Mouse (Mus musculus): ENCODE measurements around the gene Cacna2d4.
"Not testable (repeated sequence)": the region's sequence is repeated elsewhere in the genome, so short reads cannot be mapped to it uniquely, and the experiment has no call there.

The Cacna2d4 gene

GRCm38 (mm10) chr6:119236241-119236640 lies at the start of gene Cacna2d4:
Cacna2d4 (plus strand) TSS chr6:119236526.
- no peak for DNase-seq (ENCODE audit: low spot score in 2 of 2)

DNA sequence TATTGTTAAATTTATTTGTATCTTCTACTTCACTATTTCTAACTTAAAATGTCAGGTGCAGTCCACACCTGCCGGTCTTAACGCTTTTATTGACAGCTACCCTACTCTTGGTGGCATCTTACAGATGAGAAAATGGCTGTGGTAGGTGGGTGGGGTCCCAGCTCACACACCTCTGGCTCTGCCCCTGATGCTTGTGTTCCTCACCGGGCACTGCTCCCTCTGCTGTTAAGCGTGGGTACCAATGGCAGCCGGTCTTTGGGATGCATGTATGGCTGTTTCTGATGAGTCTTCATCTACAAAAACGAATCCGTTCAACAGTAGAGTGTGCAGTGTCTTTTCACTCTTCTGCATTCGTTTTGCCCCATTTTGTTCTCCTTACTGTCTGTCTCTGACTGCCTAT lies 49.7 kb upstream of the Cacna2d4 start:
- DNase-seq (ENCODE audit: low spot score in 2 of 2), result no peak

- no peak for DNase-seq (ENCODE audit: low spot score in 2 of 2)
Measured at GRCm38 (mm10) chr6:119187631-119188030, 48.7 kb upstream of the Cacna2d4 start.

- DNase-seq (ENCODE audit: low spot score in 2 of 2), result no peak
Measured at GRCm38 (mm10) chr6:119191478-119191877, 44.8 kb upstream of the Cacna2d4 start.

- DNase-seq (ENCODE audit: low spot score in 2 of 2), result no peak
Measured at GRCm38 (mm10) chr6:119193571-119194154, 42.7 kb upstream of the Cacna2d4 start.

DNA sequence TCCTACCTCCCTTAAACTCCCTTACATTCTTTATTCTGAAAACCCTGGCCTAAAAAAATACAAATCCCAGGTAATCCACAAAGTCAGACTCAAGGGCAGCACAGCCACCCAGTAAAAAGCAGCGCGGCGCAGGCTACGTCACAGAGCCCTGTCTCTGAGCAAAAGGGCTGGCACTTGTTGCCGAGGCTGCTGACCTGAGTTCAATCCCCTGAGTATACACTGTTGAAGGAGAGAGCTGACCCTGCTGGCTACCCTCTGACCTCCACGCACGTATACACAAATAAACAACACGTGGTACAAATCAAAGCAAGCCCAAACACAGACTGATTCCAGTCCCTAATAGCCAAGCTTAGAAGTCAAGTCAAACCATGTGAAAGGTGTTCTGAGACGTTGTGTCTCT lies 42.2 kb upstream of the Cacna2d4 start:
- no peak for DNase-seq (ENCODE audit: low spot score in 2 of 2)

DNA sequence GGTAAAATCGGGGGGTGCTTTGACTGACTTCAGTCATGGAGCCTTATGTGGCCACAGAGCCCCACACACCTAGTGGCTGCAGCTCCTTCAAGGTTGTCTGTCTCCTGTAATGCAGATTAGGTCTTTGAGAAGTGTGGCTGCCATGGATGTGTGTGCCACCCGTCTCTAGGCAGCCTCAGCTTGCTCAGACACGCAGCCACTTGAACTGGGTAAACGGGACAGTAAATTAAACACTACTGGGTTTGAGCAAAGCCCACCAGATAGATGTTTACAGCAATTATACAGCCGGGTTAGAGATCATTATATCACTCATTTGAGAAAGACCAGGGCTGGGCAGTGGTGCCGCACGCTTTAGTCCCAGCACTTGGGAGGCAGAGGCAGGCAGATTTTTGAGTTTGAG lies 41.7 kb upstream of the Cacna2d4 start:
- DNase-seq (ENCODE audit: low spot score in 2 of 2), result no peak

DNA sequence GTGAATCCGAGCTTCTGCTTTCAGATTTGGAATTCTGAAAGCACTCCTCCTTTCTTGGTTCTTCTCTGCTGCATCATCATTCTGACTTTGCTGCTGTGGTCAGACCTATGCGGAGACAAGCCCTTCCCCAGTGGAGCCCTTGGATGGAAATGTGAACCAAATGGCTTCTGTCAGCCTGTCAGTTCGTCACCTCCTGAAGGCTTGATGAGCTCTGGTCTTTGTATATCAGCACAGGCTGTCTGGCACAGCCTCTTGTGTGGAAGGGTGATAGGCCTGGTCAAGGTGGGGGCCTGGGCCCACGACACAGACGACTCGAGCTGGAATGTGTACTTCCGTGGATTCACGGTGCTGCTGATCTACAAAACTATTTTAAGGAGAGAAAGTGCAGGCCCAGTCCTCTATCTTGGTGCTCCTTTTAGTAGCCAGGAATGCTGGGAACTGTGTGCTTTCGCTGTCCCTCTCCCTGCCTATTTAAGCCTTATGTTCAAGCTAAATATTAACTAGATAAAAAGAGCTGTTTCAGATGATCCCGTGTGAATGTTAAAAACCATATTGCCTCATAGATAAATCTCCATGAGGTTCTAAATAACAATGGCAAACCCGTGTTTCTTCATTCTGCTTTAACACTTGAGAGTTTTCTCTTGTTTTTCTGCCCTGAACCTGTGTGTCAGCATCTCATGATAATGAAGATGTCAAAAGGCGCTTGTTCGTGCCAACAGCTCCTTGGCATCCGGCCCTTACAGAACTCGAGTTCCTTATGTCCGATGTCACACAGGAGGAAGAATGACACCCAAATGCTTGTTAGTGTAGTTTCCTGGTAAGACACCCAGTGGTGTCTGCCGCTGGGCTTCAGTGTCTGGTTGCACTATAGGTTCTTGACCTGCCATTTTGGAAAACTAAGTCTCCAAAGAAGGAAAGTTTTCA lies 39.7 kb upstream of the Cacna2d4 start, which contains the start of gene Cacna1c:
Gene Cacna1c, minus strand, starts transcription at position 37 of the 924 bp plus-strand sequence.
- DNase-seq (ENCODE audit: low spot score in 2 of 2), result no peak

GRCm38 (mm10) chr6:119198534-119199273 lies 37.6 kb upstream of the Cacna2d4 start:
- no peak for DNase-seq (ENCODE audit: low spot score in 2 of 2)

- DNase-seq (ENCODE audit: low spot score in 2 of 2), result no peak
Measured at GRCm38 (mm10) chr6:119199274-119199879, 36.9 kb upstream of the Cacna2d4 start.

DNA sequence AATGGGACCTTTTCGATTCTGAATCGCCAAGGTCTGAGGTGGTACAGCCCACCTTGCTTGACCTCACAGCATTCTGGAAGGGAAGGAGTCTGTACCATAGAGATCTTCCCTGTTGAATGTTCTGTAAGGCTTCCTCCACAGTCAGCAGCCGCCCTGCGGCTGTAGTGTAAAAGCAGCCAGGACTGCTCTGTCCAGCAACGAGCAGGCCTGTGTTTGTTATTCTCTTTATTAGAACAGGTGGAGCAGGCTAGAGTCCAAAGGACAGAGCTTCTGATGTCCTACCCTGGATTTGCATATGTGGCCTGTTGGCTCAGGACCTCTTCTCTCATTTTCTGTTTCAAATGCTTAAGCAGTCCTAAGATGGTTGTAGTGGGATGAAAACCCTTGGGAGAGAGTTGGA lies 36.0 kb upstream of the Cacna2d4 start:
- no peak for DNase-seq (ENCODE audit: low spot score in 2 of 2)

- DNase-seq (ENCODE audit: low spot score in 2 of 2), result no peak
Measured at GRCm38 (mm10) chr6:119201575-119201974, 34.8 kb upstream of the Cacna2d4 start.

GRCm38 (mm10) chr6:119204286-119204685 lies 32.0 kb upstream of the Cacna2d4 start:
- DNase-seq (ENCODE audit: low spot score in 2 of 2), result no peak

DNA sequence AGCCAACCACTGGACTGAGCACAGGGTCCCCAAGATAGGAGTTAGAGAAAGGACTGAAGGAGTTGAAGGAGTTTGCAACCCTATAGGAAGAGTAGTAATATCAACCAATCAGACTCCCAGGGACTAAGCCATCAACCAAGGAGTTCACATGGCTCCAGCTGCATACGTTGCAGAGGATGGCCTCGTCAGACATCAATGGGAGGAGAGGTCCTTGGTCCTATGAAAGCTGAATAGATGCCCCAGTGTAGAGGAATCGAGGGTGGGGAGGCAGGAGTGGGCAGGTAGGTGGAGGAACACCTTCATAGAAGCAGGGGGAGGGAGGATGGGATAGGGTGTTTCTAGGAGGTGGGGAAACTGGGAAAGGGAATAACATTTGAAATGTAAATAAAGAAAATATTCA lies 31.4 kb upstream of the Cacna2d4 start:
- DNase-seq (ENCODE audit: low spot score in 2 of 2), result no peak

GRCm38 (mm10) chr6:119206006-119206405 lies 30.3 kb upstream of the Cacna2d4 start:
- not testable (repeated sequence) for DNase-seq (ENCODE audit: low spot score in 2 of 2)

DNA sequence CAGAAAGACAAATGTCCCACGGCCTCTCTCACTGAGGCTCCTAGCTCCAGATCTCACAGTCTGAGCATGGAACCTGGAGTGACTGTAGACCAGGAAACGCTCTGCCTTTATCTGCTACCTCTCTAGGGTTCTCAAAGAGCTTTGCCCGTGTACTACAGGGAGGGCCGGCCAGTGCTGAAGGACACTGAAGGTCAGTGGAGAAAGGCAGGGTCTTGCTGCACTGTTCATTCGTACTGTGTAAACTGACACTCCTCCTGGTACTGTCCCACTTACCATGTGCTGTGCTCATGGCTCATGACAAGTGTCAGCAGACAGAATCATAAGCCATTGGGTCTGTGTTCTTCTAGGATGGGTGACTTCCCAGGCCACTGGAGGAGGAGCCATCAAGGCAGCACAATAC lies 23.0 kb upstream of the Cacna2d4 start:
- no peak for DNase-seq (ENCODE audit: low spot score in 2 of 2)

GRCm38 (mm10) chr6:119214190-119214589 lies 22.1 kb upstream of the Cacna2d4 start:
- DNase-seq (ENCODE audit: low spot score in 2 of 2), result no peak

DNA sequence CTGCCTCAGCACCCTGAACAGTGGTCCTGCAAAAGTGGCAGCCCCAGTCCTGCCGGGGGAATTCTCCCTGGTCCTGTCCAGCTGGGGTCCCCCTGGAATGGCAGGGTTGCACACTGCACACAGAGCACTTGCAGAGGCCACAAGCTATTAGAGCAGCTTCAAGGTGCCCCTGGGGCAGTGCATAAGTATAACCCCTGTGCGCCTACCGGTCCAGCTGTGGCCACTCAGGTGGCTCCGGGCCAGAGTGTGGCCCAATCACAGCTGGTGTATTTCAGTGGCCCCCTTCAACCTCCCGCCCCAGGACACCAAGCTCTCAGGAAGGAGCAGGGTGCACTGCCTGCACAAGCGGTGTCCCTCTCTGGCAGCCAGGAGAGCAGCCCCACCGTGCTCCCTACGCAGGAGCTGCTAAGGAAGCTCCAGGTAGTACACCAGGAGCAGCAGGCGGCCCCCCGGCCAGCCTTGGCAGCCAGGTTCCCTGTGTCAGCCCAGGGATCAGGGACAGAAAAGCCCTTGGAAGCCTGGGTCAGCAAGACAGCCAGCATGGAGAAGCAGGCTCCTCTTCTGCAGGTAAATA lies 21.2 kb upstream of the Cacna2d4 start:
- no peak for DNase-seq (ENCODE audit: low spot score in 2 of 2)

DNA sequence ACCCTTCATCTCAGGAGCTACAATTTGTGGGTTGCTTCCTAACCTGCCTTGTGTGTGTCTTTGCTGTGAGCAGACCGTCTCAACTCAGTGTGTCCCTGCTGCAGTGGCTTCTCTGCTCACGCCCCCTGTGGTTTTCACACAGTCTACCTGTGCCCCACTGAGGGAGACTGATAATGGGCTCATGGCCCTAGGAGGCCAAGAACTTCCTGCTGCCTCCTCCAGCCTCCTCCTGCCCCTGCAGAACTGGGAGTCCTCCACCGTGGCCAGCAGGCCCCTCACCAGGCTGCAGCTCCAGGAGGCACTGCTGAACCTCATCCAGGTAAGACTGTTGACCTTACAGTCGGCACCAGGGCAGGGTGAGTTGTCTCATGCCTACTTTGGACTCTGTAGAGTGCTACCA lies 18.7 kb upstream of the Cacna2d4 start:
- DNase-seq (ENCODE audit: low spot score in 2 of 2), result no peak

GRCm38 (mm10) chr6:119218591-119218990 lies 17.7 kb upstream of the Cacna2d4 start:
- no peak for DNase-seq (ENCODE audit: low spot score in 2 of 2)

DNA sequence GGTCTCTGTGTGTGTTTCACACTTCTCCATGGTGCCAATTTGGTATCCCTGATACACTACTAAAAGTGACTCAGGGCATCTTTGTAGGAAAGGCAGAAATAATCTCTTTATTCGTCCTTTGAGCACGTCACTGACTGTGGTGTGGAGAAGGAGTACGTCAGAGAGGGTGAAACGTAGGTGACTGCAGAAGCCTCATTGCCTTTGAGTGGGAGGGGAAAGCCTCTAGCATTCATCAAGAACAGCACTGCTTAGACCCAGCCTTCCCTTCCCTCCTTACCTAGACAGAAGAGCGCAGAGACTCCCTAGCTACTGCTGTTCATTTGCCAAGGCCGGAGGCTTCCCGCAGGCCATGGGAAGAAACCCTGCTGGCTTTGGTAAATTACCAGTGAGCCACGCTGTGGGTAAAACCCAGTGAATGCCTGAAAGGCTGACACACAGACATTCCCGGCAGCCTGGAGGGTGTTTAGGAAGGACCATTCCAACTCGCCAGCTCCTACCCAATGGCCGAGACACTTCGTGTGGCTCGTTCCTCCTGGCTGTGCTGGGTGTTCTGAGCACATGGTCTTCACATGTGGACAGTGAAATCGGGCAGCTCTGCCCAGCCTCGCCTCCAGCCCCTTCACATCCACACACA lies 17.0 kb upstream of the Cacna2d4 start:
- DNase-seq (ENCODE audit: low spot score in 2 of 2), result no peak
